ENCODE assay signal across 17 mouse cellular contexts in genomic region chr15:27476671-27477070, GRCm38 (mm10). TPM values are rescaled to one million over a fixed set of nuclear protein-coding genes. Genes with fewer than 3 reads are reported as not detected.
DNase-seq lines count a peak whose midpoint lies in the region; ATAC-seq lines count a peak whose summit lies in the region.
"Had no signal": no experiment of that assay in that cellular context is flagged by ENCODE, and none has a peak within 500 bp of the region (broad histone marks: within the 10 kb centered on the region; RNA-seq: fewer than 3 reads in every experiment).

No protein-coding gene starts in this region.

- H3K4me2 ChIP-seq in heart, embryonic 13.5 days = peak overlapping the region; percentile 48
- H3K4me2 ChIP-seq: limb, embryonic 13.5 days; neural tube, embryonic 15.5 days had no signal

- no peaks in the 10 kb centered on the region for H3K36me3 ChIP-seq in heart, embryonic 13.5 days
- H3K36me3 ChIP-seq: limb, embryonic 13.5 days; midbrain, embryonic 10.5 days; neural tube, embryonic 15.5 days had no signal

- 62% methylated on average over 12 of the region's 12 CpGs for WGBS in heart, embryonic 13.5 days

- DNase-seq in cerebellum, adult 11-12 months = peak; percentile 8
- DNase-seq in cerebellum, postnatal 4 days (ENCODE audit: low spot score in 2 of 2) = no peak
- DNase-seq in heart, postnatal 14 days = no peak
- no peak for DNase-seq in embryo, embryonic 10.5 days (ENCODE audit: low spot score)
- DNase-seq in retina, embryonic 14.5 days (ENCODE audit: low spot score) = no peak
- DNase-seq: adrenal gland, adult 2 months; embryo, embryonic 11 days; forebrain, postnatal 0 days; kidney, adult 9 months; lung, postnatal 10 days; thymus, postnatal 14 days had no signal

- H3K9ac ChIP-seq in heart, embryonic 13.5 days = no peak overlapping the region
- H3K9ac ChIP-seq: forebrain, postnatal 0 days; limb, embryonic 13.5 days; neural tube, embryonic 15.5 days had no signal

- no peak overlapping the region for H3K4me3 ChIP-seq in heart, embryonic 13.5 days
- H3K4me3 ChIP-seq: limb, embryonic 13.5 days; midbrain, embryonic 10.5 days; neural tube, embryonic 15.5 days had no signal

- H3K27me3 ChIP-seq in heart, embryonic 13.5 days (replicated peaks) = no peaks in the 10 kb centered on the region
- H3K27me3 ChIP-seq: limb, embryonic 13.5 days; neural tube, embryonic 15.5 days had no signal

- no peak for ATAC-seq in heart, embryonic 13.5 days (ENCODE audit: extremely low read depth, insufficient number of reproducible peaks, low FRiP score, low TSS enrichment)
- 0 out of 2 replicates have a peak, but pooled peaks have one; percentile 39 for ATAC-seq in erythroblast, adult 5-6 weeks (replicated peaks; ENCODE audit: low FRiP score, poor library complexity, severe bottlenecking)
- ATAC-seq in megakaryocyte progenitor cell, adult 5-6 weeks (replicated peaks; ENCODE audit: poor library complexity) = peak; percentile 23; the same call in 1 of the 2 replicates

- peaks cover 47% of the 10 kb centered on the region for H3K4me1 ChIP-seq in heart, embryonic 13.5 days
- H3K4me1 ChIP-seq: limb, embryonic 13.5 days had no signal

- no peak overlapping the region for H3K27ac ChIP-seq in heart, embryonic 13.5 days (replicated peaks)
- H3K27ac ChIP-seq: limb, embryonic 13.5 days; midbrain, embryonic 10.5 days; neural tube, embryonic 15.5 days had no signal

- intact Hi-C loops in heart, postnatal 14 days (cut with DNase I) = no loop called here

- no peaks in the 10 kb centered on the region for H3K9me3 ChIP-seq in heart, embryonic 13.5 days
- H3K9me3 ChIP-seq: limb, embryonic 13.5 days; midbrain, embryonic 10.5 days; neural tube, embryonic 15.5 days had no signal

RNA-seq across cellular contexts. Expression of gene Ank, which starts 10.2 kb away (rescaled TPM):
- 9.1 and 10.6 TPM in 2 replicates for polyA plus RNA-seq in heart, embryonic 13.5 days (2015; fragmentation: Nextera tagmentation; extraction: Ambion mirVana)
- 100 to 1,000 TPM; 176 to 186 TPM for total RNA-seq in heart, postnatal 14 days (2021)
- total RNA-seq in erythroblast, adult 5-6 weeks (2015; ENCODE audit: low replicate concordance) = 107 and 136 TPM in 2 replicates
- total RNA-seq in erythroblast, adult 5-6 weeks (2017; ENCODE audit: low replicate concordance) = 90.5 and 98.3 TPM in 2 replicates
- total RNA-seq in megakaryocyte progenitor cell, adult 5-6 weeks (2015) = 23.2 and 24.7 TPM in 2 replicates
- total RNA-seq in megakaryocyte progenitor cell, adult 5-6 weeks (2017) = 9.7 and 10.3 TPM in 2 replicates
